Mouse (Mus musculus) v-Abl transformed pro-B cells (cell line): ENCODE results near the gene Nelfb.

Source experiments
- in situ Hi-C, 2 experiments: fragments of 400-800 bp; cut with MboI; formaldehyde crosslinking; loops; one replicate each; pipeline ENCODE4 v1.15.1; 2025; ENCODE audit not compliant: unreplicated experiment in 2 of 2

The Nelfb gene

DNA sequence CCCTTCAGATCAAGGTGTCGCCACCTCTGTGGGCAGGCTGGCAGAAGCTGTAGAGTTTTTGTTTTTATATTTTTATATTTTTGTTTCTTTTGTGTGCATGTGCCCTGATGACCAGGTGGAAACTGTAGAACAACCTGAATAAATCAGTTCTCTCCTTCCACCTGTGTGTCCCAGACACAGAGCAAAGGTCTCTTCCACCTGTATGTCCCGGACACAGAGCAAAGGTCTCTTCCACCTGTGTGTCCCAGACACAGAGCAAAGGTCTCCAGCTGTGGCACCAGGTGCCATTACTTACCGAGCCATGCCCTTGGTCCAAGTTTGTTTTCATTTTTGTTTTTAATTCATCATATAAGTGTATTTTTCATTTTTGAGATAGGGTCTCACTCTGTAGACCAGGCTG lies 55.1 kb downstream of the Nelfb start:
- in situ Hi-C loops, result loop anchor here in 1 of 2 experiments (5.0 kb wide), 1 partner anchor 54 kb away; no protein-coding TSS in a partner anchor

DNA sequence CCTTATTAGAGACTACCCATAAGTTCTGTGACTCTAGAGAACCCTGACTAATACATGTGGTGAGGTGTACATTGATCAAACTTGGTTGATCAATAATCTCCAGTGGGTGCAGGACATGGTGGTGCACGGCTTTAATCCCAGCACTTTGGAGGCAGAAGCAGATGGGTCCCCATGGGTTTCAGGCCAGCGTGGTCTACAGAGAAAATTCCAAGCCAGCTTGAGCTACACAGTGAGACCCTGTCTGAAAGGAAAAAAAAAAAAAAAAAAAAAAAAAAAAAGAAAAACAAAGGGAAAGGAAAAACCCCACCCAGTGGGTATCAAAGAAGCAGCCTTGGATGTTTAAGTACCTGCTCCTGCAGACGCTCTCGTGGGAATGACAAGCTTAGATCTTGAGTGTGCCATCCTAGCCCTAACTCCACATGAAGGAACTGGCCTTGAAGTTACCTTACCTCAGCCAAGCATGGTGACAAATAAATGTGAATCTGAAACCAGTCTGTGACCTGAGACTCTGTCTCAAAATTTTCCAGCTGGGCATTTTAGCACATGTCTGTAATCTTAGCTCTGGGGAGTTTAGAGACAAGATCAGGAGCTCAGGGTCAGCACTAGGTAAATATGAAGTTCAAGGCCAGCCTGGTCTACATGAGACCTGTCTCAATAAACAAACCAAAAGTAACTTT lies 59.9 kb downstream of the Nelfb start:
- in situ Hi-C loops, result no loop called here
